Mouse (Mus musculus): ENCODE data around the gene Gpr37.

GRCm38 (mm10) chr6:25673801-25674200, 16.7 kb downstream of the Gpr37 start:
- no peak for TF ChIP-seq CTCF (IDR thresholded peaks at IDR 0.05; ENCODE audit: low read depth)
- TF ChIP-seq EP300 (IDR thresholded peaks at IDR 0.05; ENCODE audit: low read depth) = no peak
